Mouse (Mus musculus) lung, postnatal 0 days (tissue): Measurements from ENCODE around the gene Fastkd5. TPM values are rescaled to one million over a fixed set of nuclear protein-coding genes. Genes with fewer than 3 reads are reported as not detected.
A peak's percentile ranks its signal among the peaks of the same experiment; 100 is the strongest.

ENCODE experiments used
- ATAC-seq: fragments of 200-750 bp; cut with Nextera tagmentation; 2 replicates; pipeline ENCODE4 v1.8.0; 2017; ENCODE audit warnings: moderate library complexity
- DNase-seq: peaks from one replicate; pipeline ENCODE4 v3.0.0-alpha.2; 2016; ENCODE audit warnings: low spot score
- H3K27ac ChIP-seq: fragments of 300-500 bp; sonication (generic); 2 replicates; pipeline ENCODE4 v1.5.1; 2014; ENCODE audit warnings: antibody characterized with exemption, mild to moderate bottlenecking, low read length, mixed read lengths
- H3K27me3 ChIP-seq: fragments of 300-500 bp; sonication (generic); replicated peaks from 2 replicates; pipeline ENCODE4 v1.6.1; 2014; ENCODE audit warnings: low read length, mixed read lengths; ENCODE audit not compliant: insufficient read depth
- H3K36me3 ChIP-seq: fragments of 300-500 bp; sonication (generic); 2 replicates; pipeline ENCODE4 v1.6.1; 2014; ENCODE audit warnings: low read length, mixed read lengths; ENCODE audit not compliant: insufficient read depth
- H3K4me1 ChIP-seq: fragments of 300-500 bp; sonication (generic); 2 replicates; pipeline ENCODE4 v1.6.1; 2014; ENCODE audit warnings: antibody characterized with exemption, low read depth, low read length, mixed read lengths; ENCODE audit not compliant: insufficient read depth
- H3K4me2 ChIP-seq: fragments of 300-500 bp; sonication (generic); replicated peaks from 2 replicates; pipeline ENCODE4 v1.6.1; 2014; ENCODE audit warnings: low read depth, mild to moderate bottlenecking, low read length, moderate library complexity, mixed read lengths
- H3K4me3 ChIP-seq: fragments of 300-500 bp; sonication (generic); 2 replicates; pipeline ENCODE4 v1.5.1; 2014; ENCODE audit warnings: low read depth, low read length
- H3K9ac ChIP-seq: fragments of 300-500 bp; sonication (generic); replicated peaks from 2 replicates; pipeline ENCODE4 v1.6.1; 2014; ENCODE audit warnings: low read depth, mild to moderate bottlenecking
- H3K9me3 ChIP-seq: fragments of 300-500 bp; sonication (generic); 2 replicates; pipeline ENCODE4 v1.6.1; 2016; ENCODE audit warnings: low read length, mixed read lengths
- CTCF ChIP-seq: IDR thresholded peaks from 2 replicates; pipeline ENCODE4 v1.5.1; 2016; ENCODE audit warnings: antibody characterized with exemption, mild to moderate bottlenecking
- EP300 ChIP-seq: IDR thresholded peaks from 2 replicates; pipeline ENCODE4 v1.6.1; 2016; ENCODE audit warnings: antibody characterized with exemption, mild to moderate bottlenecking, control low read depth
- WGBS: fragments of 180-500 bp; shearing (Covaris S2); extraction: QIAGEN DNeasy Blood & Tissue Kit; methylation state at CpG from one replicate; pipeline ENCODE4 v1.1.7; 2014; 5-methylcytosine and 5-hydroxymethylcytosine counted together
- polyA plus RNA-seq: library from polyadenylated mRNA; unstranded; fragments of >200 nt; fragmentation: Nextera tagmentation; extraction: Ambion mirVana; gene quantifications from 2 replicates; pipeline ENCODE4 v1.2.1, GENCODE M21; 2015

Fastkd5 gene
- polyA plus RNA-seq, 1 experiment from 2014 or later: 4.8 TPM

DNA sequence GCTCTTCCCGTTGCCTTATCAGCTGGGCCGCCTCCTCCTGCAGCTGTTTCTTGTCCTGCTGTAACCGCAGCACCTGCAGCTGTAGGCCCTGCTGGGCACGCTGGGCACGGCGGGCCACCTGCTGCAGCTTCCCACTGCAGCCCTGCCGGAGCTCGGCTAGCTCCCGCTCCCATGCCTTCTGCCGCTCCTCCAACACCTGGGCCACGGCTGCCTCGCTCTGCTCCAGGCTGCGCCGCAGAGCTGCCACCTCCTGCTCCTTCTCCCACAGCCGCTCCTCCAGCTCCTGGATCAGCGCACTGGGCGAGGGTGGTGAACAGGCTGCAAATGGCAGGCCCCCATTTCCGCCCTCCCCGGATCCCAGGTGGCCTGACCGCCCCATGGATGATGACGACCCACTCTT is 6.0 kb upstream of the Fastkd5 start:
- H3K9ac ChIP-seq: no peak overlapping the region
- H3K27me3 ChIP-seq: peaks cover 17% of the 10 kb centered on the region
- H3K27ac ChIP-seq: no peak overlapping the region
- WGBS: 28% methylated on average over 21 of the region's 21 CpGs
- H3K36me3 ChIP-seq: no peaks in the 10 kb centered on the region
- TF ChIP-seq EP300 (no peak), CTCF (no peak)
- no peak for DNase-seq
- ATAC-seq: peak; percentile 26
- H3K9me3 ChIP-seq: no peaks in the 10 kb centered on the region
- peaks cover 13% of the 10 kb centered on the region; the same call in 1 of the 2 replicates for H3K4me1 ChIP-seq
- H3K4me3 ChIP-seq: no peak overlapping the region; the same call in 1 of the 2 replicates
- peak overlapping the region; percentile 72 for H3K4me2 ChIP-seq

DNA sequence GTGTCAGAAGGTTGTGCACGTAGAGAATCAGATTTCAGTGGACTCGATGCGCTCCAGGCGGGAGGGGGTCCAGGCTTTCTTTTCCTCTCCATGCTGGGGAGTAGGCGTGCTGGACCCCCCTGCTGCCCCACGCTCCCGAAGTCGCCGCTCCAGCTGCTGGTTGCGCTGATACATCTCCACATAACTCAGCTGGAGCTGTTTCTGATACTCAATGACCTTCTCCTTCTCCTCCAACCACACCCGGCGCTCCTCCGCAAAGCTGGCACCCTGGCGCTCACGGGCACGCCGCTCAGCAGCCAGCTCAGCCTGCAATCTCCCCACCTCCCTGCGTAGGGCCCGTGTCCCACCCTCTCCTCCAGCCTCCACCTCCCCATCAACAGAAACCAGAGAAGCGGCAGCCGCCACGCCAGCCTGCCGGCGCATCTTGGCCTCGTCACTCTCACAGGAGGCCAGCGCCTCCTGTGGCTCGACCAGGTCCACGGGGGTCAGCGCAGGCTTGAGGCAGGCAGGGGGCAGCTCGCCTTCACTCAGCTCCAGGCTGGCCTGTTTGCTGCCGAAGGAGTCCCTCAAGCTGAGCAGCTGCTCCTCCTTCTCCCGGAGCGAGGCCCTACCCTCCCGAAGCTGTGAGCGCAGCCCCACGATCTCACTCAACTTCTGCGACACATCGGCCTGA is 5.0 kb upstream of the Fastkd5 start:
- Histone ChIP-seq H3K4me2 (peak overlapping the region; percentile 72), H3K27me3 (peaks cover 17% of the 10 kb centered on the region), H3K9ac (peak overlapping the region; percentile 32; the same call in 1 of the 2 replicates), H3K36me3 (no peaks in the 10 kb centered on the region), H3K4me1 (peaks cover 13% of the 10 kb centered on the region), H3K27ac (no peak overlapping the region), H3K4me3 (peak overlapping the region; percentile 33), H3K9me3 (no peaks in the 10 kb centered on the region)
- TF ChIP-seq CTCF (peak; percentile 66), EP300 (no peak)
- ATAC-seq (peak; percentile 69), DNase-seq (peak; percentile 55)
- 5% methylated on average over 34 of the region's 38 CpGs for WGBS

DNA sequence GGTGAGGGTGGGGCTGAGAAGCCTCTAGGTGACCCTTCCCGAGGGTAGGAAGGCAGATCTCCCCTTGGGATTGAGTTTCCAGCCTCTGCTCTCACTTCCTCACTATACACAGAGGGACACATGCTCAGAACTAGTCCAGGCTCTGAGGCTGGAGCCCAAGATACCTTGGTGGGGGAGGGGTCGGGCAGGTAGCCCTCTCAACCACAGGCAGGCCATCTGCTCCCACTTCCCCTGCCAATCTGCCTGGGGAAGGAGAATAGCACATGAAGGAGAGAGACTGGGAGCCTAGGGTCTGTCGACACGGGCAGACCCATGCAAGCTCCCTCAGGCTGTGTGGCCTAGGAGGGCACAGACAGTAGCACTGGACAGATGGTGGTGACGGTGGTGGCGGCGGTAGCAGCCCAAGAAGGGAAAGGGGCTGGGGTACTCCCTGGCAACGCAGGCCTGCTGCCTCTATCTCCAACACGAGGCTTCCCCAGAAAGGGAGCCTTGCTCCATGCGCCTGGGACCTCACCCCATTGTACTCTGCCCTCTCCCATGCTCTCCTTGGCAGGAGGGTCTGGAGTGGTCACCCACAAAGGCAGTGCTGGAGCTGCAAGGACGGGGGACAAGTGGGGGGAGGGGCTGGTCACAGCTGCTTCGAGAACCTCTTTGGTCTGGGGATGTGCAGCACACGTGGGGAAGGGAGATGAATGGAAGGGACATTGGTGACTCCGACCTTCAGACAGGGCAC is 4.3 kb upstream of the Fastkd5 start:
- Histone ChIP-seq H3K4me1 (peaks cover 13% of the 10 kb centered on the region), H3K9ac (no peak overlapping the region), H3K4me3 (peak overlapping the region; percentile 33), H3K9me3 (no peaks in the 10 kb centered on the region), H3K36me3 (no peaks in the 10 kb centered on the region), H3K27ac (no peak overlapping the region), H3K4me2 (peak overlapping the region; percentile 72), H3K27me3 (peaks cover 17% of the 10 kb centered on the region)
- TF ChIP-seq EP300 (no peak), CTCF (no peak)
- no peak for DNase-seq
- 30% methylated on average over 14 of the region's 14 CpGs for WGBS
- ATAC-seq: no peak

DNA sequence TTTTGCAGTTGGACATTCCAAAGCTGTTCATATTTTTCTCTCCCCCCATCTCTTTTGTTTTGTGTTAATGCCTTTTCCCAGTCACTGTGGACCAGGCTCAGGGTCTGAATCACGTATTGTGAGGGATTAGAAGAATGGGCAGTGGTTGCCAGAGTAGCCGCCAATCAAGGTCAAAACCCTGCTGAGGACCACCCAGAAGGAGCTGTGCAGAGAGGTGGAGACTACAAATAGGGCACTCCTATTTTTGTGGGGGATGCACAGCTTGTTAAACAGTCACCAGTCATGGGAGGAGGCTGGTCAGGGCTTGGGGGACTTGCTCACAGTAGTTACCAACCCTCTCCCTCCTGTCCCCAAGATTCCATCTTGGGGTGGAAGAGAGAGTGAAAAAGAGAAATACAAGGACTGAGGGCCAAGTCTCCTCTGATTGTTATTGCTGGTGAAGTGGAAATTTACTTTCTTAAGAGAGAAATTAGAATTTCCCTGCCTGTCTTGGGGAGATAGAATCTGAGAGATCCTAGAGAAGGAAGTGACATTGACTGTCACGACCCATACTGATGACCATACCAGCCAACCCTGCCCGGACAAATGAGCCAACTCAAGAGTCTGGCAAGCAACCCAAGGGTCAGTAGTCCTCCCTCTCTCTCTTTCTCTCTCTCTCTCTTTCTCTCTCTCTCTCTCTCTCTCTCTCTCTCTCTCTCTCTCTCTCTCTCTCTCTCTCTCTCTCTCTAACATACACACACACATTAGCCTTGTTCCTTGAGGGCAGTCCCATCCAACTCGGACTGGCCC is 3.3 kb upstream of the Fastkd5 start:
- H3K4me1 ChIP-seq: peaks cover 13% of the 10 kb centered on the region
- no peak overlapping the region for H3K9ac ChIP-seq
- TF ChIP-seq EP300: no peak
- TF ChIP-seq CTCF: no peak
- no peaks in the 10 kb centered on the region for H3K9me3 ChIP-seq
- no peaks in the 10 kb centered on the region for H3K36me3 ChIP-seq
- H3K27ac ChIP-seq: no peak overlapping the region
- DNase-seq (no peak), ATAC-seq (no peak)
- no peak overlapping the region for H3K4me3 ChIP-seq
- no peak overlapping the region for H3K4me2 ChIP-seq
- H3K27me3 ChIP-seq: peaks cover 17% of the 10 kb centered on the region
- 51% methylated on average over 5 of the region's 5 CpGs for WGBS

DNA sequence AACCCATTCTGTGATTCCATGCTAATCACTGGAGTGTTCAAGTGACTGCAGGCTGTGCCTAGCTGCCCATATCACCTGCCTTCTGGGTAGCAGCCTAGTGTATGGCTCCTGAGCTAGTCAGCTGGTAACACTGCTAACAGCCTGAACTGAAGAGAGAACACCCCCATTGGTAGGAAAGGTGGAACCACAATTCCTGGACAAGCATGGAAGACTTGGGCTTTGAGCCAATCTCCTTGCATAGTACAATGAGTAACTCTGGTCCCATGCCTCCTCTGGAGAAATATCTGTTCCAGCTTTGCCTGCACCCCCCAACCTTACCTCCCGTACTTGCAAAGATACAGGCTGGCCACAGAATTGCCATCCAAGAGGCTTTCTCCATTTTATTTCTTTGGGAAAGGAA is 2.6 kb upstream of the Fastkd5 start:
- ATAC-seq (no peak), DNase-seq (no peak)
- H3K9ac ChIP-seq: no peak overlapping the region
- no peak overlapping the region for H3K4me3 ChIP-seq
- H3K27me3 ChIP-seq: peaks cover 17% of the 10 kb centered on the region
- H3K4me2 ChIP-seq: no peak overlapping the region
- peaks cover 13% of the 10 kb centered on the region for H3K4me1 ChIP-seq
- H3K9me3 ChIP-seq: no peaks in the 10 kb centered on the region
- no peaks in the 10 kb centered on the region for H3K36me3 ChIP-seq
- no peak for TF ChIP-seq CTCF
- TF ChIP-seq EP300: no peak
- 96% methylated on average over 1 of the region's 1 CpGs for WGBS
- no peak overlapping the region for H3K27ac ChIP-seq
